Mouse (Mus musculus) embryonic facial prominence, embryonic 15.5 days (tissue): ENCODE measurements around the gene Olfr222. TPM values are rescaled to one million over a fixed set of nuclear protein-coding genes. Genes with fewer than 3 reads are reported as not detected.

Experiments
- ATAC-seq: fragments of 200-750 bp; cut with Nextera tagmentation; 2 replicates; pipeline ENCODE4 v1.8.0; 2017; ENCODE audit warnings: low read depth, moderate TSS enrichment; ENCODE audit not compliant: insufficient number of reproducible peaks, low FRiP score, low TSS enrichment
- H3K27ac ChIP-seq: fragments of 300-500 bp; sonication (generic); replicated peaks from 2 replicates; pipeline ENCODE4 v1.5.1; 2015; ENCODE audit warnings: mild to moderate bottlenecking, inconsistent platforms
- H3K27me3 ChIP-seq: fragments of 300-500 bp; sonication (generic); 2 replicates; pipeline ENCODE4 v1.6.1; 2015; ENCODE audit warnings: inconsistent platforms
- H3K36me3 ChIP-seq: fragments of 300-500 bp; sonication (generic); 2 replicates; pipeline ENCODE4 v1.6.1; 2015; ENCODE audit warnings: mild to moderate bottlenecking, inconsistent platforms
- H3K4me1 ChIP-seq: fragments of 300-500 bp; sonication (generic); 2 replicates; pipeline ENCODE4 v1.6.1; 2015; ENCODE audit warnings: inconsistent platforms
- H3K4me2 ChIP-seq: fragments of 300-500 bp; sonication (generic); replicated peaks from 2 replicates; pipeline ENCODE4 v1.6.1; 2015; ENCODE audit warnings: mild to moderate bottlenecking, inconsistent platforms
- H3K4me3 ChIP-seq: fragments of 300-500 bp; sonication (generic); replicated peaks from 2 replicates; pipeline ENCODE4 v1.5.1; 2015; ENCODE audit warnings: mild to moderate bottlenecking, inconsistent platforms
- H3K9ac ChIP-seq: fragments of 300-500 bp; sonication (generic); 2 replicates; pipeline ENCODE4 v1.6.1; 2015; ENCODE audit warnings: inconsistent platforms
- H3K9me3 ChIP-seq: fragments of 300-500 bp; sonication (generic); replicated peaks from 2 replicates; pipeline ENCODE4 v1.6.1; 2016; ENCODE audit warnings: inconsistent platforms
- WGBS: fragments of 180-500 bp; shearing (Covaris S2); methylation state at CpG from one replicate; pipeline ENCODE4 v1.1.7; 2015; 5-methylcytosine and 5-hydroxymethylcytosine counted together
- polyA plus RNA-seq: library from polyadenylated mRNA; unstranded; fragments of >200 nt; fragmentation: Nextera tagmentation; extraction: Ambion mirVana; gene quantifications from 2 replicates; pipeline ENCODE4 v1.2.1, GENCODE M21; 2015

The Olfr222 gene
- polyA plus RNA-seq, 1 experiment from 2014 or later, result 0.43 TPM

DNA sequence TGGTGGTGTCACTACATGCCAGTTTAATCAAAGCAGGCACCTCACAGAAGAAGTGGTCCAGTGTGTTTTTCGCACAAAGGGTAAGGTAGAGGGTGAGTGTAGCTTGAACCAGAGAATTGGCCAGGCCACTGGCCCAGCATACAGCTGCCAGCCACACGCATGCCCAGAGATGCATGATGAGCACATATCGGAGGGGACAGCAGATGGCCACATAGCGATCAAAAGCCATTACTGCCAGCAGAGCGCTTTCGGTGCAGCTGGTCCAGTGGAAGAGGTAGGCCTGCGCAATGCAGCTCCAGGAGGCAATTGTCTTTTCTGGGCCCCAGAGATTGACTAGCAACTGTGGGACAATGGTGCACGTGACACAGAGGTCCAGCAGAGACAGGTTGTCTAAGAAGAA lies 13.5 kb upstream of the Olfr222 start:
- no peak for ATAC-seq
- Histone ChIP-seq H3K4me2 (no peak overlapping the region), H3K27ac (no peak overlapping the region), H3K4me1 (no peaks in the 10 kb centered on the region), H3K9ac (no peak overlapping the region), H3K27me3 (peaks cover 4% of the 10 kb centered on the region; the same call in 1 of the 2 replicates), H3K9me3 (no peaks in the 10 kb centered on the region), H3K4me3 (no peak overlapping the region), H3K36me3 (no peaks in the 10 kb centered on the region)
- WGBS, result 87% methylated on average over 8 of the region's 8 CpGs

DNA sequence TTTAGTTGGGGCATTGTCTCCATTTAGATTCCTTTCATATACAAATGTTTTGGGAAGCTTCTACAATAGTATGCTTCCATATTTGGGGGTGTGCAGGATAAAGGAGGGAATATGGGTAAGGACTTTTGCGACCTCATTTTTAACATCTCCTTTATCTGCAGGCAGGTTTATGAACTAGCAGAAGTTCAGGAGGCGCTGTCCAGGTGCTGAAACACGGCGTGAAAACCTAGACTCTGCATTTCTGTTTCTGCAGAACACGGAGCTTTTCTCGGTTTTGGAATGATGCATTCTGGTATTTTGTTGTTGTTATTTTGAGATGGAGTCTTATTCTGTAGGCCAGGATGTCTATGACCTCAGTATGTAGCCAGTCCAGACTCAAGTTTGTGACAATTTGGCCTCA lies 8.5 kb upstream of the Olfr222 start:
- Histone ChIP-seq H3K4me1 (no peaks in the 10 kb centered on the region), H3K9me3 (no peaks in the 10 kb centered on the region), H3K4me2 (no peak overlapping the region), H3K27ac (no peak overlapping the region), H3K27me3 (peaks cover 4% of the 10 kb centered on the region; the same call in 1 of the 2 replicates), H3K9ac (no peak overlapping the region), H3K4me3 (no peak overlapping the region), H3K36me3 (no peaks in the 10 kb centered on the region)
- ATAC-seq, result no peak
- 26% methylated on average over 6 of the region's 6 CpGs for WGBS

DNA sequence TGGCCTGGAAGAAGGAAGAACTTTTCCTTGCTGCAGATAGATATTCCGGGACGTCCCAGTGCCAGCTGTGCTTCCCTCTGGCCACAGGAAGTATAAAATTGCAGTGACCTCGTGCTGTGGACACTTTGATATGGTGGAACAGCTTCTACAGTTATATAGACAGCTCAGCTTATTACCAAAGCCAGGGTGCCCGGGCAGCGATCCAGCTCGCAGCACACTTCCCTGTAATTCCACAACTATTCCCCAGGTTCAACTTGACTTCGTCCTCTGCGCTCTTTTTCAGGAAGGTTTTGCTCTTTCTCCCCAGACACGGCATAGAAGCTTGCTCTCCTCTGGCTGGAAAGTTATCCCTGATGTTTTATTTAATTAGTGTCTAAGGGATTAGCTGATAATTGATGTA lies 309 bp downstream of the Olfr222 start:
- no peak overlapping the region for H3K27ac ChIP-seq
- no peak overlapping the region for H3K4me2 ChIP-seq
- peaks cover 14% of the 10 kb centered on the region for H3K27me3 ChIP-seq
- no peaks in the 10 kb centered on the region for H3K36me3 ChIP-seq
- H3K4me1 ChIP-seq, result no peaks in the 10 kb centered on the region
- no peak overlapping the region for H3K4me3 ChIP-seq
- 49% methylated on average over 9 of the region's 9 CpGs for WGBS
- no peaks in the 10 kb centered on the region for H3K9me3 ChIP-seq
- no peak for ATAC-seq
- H3K9ac ChIP-seq, result no peak overlapping the region

DNA sequence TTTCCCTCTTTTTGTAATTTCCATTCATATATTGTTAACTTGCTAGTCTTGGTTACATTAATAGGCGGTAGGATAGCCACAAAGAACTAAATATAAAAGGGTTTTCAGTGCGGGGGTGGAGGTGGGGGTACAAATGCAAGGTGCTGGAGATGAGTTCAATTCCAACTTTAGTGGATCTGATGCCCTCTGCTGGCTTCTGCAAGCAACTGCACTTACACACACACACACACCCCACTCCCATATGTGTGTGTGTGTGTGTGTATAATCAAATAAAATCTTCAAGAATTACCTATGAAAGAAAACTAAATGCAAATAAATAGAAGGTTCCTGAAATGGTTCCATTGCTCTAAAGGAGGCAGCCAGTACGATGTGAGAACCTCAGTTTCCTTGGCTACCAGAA lies 6.7 kb downstream of the Olfr222 start:
- Histone ChIP-seq H3K9ac (no peak overlapping the region), H3K4me3 (no peak overlapping the region), H3K4me2 (no peak overlapping the region), H3K4me1 (no peaks in the 10 kb centered on the region), H3K36me3 (no peaks in the 10 kb centered on the region), H3K27me3 (peaks cover 4% of the 10 kb centered on the region; the same call in 1 of the 2 replicates), H3K27ac (no peak overlapping the region), H3K9me3 (no peaks in the 10 kb centered on the region)
- WGBS, result 64% methylated on average over 3 of the region's 3 CpGs
- no peak for ATAC-seq

DNA sequence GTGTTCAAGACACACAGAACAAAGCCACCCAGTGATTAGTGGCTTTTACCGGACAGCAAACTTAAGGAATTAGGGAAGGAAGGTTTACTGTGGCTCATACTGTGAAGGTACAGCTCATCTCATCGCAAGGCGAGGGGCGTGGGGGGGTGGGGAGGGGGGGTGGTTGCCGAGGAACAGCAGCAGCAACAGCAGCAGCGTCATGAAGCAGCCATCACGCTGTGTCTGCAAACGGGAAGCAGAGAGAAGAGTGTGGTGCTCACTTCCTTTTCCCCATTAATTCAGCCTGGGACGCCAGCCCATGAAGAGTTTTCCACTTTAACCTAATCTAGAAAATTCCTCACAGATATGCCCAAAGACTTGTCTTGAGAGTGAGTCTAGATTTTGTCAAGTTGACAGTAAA lies 13.2 kb downstream of the Olfr222 start:
- Histone ChIP-seq H3K4me2 (no peak overlapping the region), H3K9ac (no peak overlapping the region), H3K9me3 (no peaks in the 10 kb centered on the region), H3K27me3 (no peaks in the 10 kb centered on the region), H3K27ac (no peak overlapping the region), H3K4me3 (no peak overlapping the region), H3K4me1 (no peaks in the 10 kb centered on the region), H3K36me3 (no peaks in the 10 kb centered on the region)
- WGBS, result 81% methylated on average over 9 of the region's 9 CpGs
- ATAC-seq, result no peak

DNA sequence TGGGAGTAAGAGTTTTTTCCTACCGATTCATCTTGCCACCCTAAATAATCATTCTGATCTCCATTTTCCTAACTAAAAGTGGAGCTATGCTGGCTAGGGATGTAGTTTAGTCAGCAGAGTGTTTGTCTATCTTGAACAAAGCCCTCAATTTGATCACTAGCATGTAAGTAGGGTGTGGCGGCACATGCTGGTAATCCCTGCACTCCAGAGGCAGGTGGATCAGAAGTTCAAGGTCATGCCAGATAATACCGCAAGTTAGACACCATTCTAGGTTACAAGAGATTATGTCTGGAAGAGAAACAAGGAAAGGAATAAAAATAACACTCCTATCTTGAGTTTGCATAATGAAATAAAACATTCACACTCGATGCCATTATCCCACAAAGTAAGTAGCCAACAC lies 13.7 kb downstream of the Olfr222 start:
- no peak for ATAC-seq
- no peak overlapping the region for H3K27ac ChIP-seq
- no peak overlapping the region for H3K4me2 ChIP-seq
- no peaks in the 10 kb centered on the region for H3K36me3 ChIP-seq
- WGBS, result 85% methylated on average over 4 of the region's 4 CpGs
- no peaks in the 10 kb centered on the region for H3K4me1 ChIP-seq
- no peak overlapping the region for H3K4me3 ChIP-seq
- H3K9me3 ChIP-seq, result no peaks in the 10 kb centered on the region
- H3K27me3 ChIP-seq, result no peaks in the 10 kb centered on the region
- no peak overlapping the region for H3K9ac ChIP-seq

DNA sequence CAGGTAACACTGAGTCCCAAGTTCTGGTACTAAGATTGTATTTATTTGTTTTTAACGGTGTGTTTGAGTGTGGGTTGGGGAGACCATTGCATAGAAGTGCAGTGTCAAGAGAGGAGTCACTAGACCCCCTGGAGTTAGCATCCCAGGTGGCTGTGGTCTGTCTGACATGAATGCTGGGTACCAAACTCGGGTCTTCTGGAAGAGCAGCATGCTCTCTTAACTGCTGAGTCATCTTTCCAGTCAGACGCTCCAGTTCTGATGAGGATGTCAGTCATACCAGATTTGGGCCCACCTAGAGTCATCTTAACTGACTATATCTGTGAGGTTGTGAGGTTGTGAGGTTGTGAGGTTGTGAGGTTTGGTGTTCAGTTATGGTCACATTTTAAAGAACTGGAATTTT lies 15.1 kb downstream of the Olfr222 start:
- Histone ChIP-seq H3K4me3 (no peak overlapping the region), H3K9ac (no peak overlapping the region), H3K4me2 (no peak overlapping the region), H3K9me3 (no peaks in the 10 kb centered on the region), H3K27me3 (no peaks in the 10 kb centered on the region), H3K4me1 (no peaks in the 10 kb centered on the region), H3K27ac (no peak overlapping the region), H3K36me3 (no peaks in the 10 kb centered on the region)
- ATAC-seq, result no peak
- 61% methylated on average over 3 of the region's 3 CpGs for WGBS

DNA sequence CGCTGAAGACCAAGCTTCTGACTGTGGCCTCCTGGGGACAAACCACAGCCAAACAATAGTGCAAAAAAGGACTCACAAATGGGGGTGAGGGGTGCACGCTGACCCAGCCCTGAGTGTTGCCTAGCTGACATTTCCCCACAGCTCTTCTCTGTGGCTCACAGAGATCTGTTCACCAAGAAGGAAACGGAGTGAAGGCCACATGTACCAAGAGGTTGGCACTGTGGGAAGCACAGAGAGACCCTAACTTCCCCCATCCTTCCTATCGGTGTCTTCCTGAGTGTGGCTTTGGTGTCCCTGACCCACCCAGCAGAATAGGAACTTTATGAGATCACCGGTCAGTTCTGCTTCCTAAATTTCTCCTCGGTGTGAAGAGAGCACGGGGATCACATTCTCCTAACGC lies 21.5 kb downstream of the Olfr222 start:
- 74% methylated on average over 8 of the region's 8 CpGs for WGBS
- no peak overlapping the region for H3K4me2 ChIP-seq
- no peaks in the 10 kb centered on the region for H3K4me1 ChIP-seq
- ATAC-seq, result no peak
- H3K27me3 ChIP-seq, result no peaks in the 10 kb centered on the region
- no peaks in the 10 kb centered on the region for H3K36me3 ChIP-seq
- H3K9me3 ChIP-seq, result no peaks in the 10 kb centered on the region
- H3K27ac ChIP-seq, result no peak overlapping the region
- no peak overlapping the region for H3K4me3 ChIP-seq
- no peak overlapping the region for H3K9ac ChIP-seq

DNA sequence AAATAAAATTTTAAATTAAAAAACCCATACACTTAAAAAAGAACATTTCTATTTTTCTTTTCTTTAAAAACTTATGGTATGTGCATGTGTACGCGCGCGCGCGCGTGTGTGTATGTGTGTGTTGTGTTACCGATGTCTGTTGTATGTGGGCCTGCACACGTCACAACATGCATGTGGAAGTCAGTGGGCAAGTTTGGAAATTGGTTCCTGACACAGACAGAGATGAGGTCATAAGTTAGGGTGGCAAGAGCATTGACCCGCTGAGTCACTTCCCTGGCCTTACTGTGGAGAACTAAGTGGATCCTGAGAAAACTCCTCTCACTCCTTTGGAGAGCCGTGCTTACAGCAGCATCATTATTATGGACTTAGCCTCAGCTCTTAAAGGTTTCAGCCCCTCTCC lies 21.9 kb downstream of the Olfr222 start:
- Histone ChIP-seq H3K4me3 (no peak overlapping the region), H3K9me3 (no peaks in the 10 kb centered on the region), H3K9ac (no peak overlapping the region), H3K4me1 (no peaks in the 10 kb centered on the region), H3K36me3 (no peaks in the 10 kb centered on the region), H3K27ac (no peak overlapping the region), H3K4me2 (no peak overlapping the region), H3K27me3 (no peaks in the 10 kb centered on the region)
- WGBS, result 90% methylated on average over 11 of the region's 11 CpGs
- ATAC-seq, result no peak

DNA sequence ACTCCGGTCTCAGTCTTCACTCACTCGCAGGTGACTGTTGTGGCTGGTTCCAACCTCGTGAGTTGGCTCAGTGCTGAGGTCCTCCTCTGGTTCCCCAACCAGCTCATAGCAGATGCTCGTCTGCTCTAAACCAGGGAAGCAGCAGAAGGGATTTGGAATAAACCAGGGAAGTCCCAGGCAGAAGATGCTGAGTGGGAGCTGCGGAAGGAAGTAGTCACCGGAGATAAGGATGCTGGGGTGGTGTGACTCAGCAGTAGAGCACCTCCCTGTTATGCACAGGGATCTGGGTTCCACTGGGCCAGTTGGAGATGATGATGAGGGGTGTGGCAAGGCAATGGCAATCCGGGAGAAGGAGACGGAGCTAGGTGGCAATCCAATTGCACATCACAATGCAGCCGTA lies 32.0 kb downstream of the Olfr222 start:
- WGBS, result 85% methylated on average over 9 of the region's 9 CpGs
- Histone ChIP-seq H3K4me3 (no peak overlapping the region), H3K36me3 (no peaks in the 10 kb centered on the region), H3K9me3 (no peaks in the 10 kb centered on the region), H3K9ac (no peak overlapping the region), H3K27ac (no peak overlapping the region), H3K4me2 (no peak overlapping the region), H3K27me3 (no peaks in the 10 kb centered on the region), H3K4me1 (no peaks in the 10 kb centered on the region)
- no peak for ATAC-seq

DNA sequence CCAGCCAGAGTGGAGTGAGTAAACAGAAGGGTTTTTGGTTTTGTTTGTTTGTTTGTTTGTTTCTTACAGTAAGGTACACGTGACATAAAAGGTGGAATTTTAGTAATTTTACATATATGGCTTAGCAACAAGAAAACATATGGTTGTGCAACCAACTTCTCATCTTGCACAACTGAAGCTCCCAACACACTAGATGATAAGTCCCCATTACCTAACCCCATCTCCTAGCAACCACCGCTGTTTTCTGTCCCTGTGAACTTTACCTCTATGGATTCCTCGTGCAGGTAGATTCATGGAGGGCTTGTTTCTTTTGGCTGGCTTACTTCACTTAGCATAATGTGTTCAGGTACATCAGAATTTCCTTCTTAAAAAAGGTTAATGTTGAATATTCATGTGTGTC lies 32.7 kb downstream of the Olfr222 start:
- Histone ChIP-seq H3K4me1 (peaks cover 3% of the 10 kb centered on the region), H3K27me3 (no peaks in the 10 kb centered on the region), H3K27ac (no peak overlapping the region), H3K4me2 (no peak overlapping the region), H3K9ac (no peak overlapping the region), H3K4me3 (no peak overlapping the region), H3K36me3 (no peaks in the 10 kb centered on the region), H3K9me3 (no peaks in the 10 kb centered on the region)
- ATAC-seq, result no peak
- WGBS, result 69% methylated on average over 3 of the region's 3 CpGs

DNA sequence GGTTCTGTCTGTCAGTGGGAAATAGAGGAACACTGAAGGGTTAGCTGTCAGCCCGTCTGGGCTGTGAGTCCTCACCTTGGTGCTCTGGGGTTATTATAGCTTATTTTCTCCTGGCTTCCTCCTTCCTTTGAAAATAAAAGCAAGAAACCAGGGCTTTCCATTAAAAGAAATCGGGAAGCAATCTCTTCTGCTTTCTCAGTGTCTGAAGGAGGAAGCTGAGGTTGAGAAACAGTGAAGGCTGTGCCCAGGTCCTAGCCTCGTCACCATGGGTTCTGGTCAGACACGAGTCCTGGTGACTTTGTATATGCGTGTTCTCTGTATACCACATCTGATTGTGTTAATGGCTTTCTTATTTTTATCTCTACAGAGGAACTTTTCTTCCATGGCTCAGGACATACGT lies 33.6 kb downstream of the Olfr222 start:
- Histone ChIP-seq H3K36me3 (no peaks in the 10 kb centered on the region), H3K9ac (no peak overlapping the region), H3K27me3 (no peaks in the 10 kb centered on the region), H3K4me2 (no peak overlapping the region), H3K4me3 (no peak overlapping the region), H3K4me1 (peaks cover 11% of the 10 kb centered on the region), H3K27ac (no peak overlapping the region), H3K9me3 (no peaks in the 10 kb centered on the region)
- ATAC-seq, result no peak
- WGBS, result 79% methylated on average over 6 of the region's 6 CpGs
